Mouse (Mus musculus): ENCODE data around the gene Gm32717. TPM values are rescaled to one million over a fixed set of nuclear protein-coding genes. Genes with fewer than 3 reads are reported as not detected.
A peak's percentile ranks its signal among the peaks of the same experiment; 100 is the strongest.
"Not testable (repeated sequence)": the region's sequence is repeated elsewhere in the genome, so short reads cannot be mapped to it uniquely, and the experiment has no call there.

The Gm32717 gene
- polyA plus RNA-seq (2015; fragmentation: Nextera tagmentation; extraction: Ambion mirVana): not detected in 2 replicates

- WGBS: no CpG with 5 or more reads among the region's 13 CpGs
- not testable (repeated sequence) for H3K27ac ChIP-seq (ENCODE audit: low read length); H3K9me3 ChIP-seq (replicated peaks; ENCODE audit: control insufficient read depth, low read length); H3K27me3 ChIP-seq (ENCODE audit: control insufficient read depth, insufficient read depth, low read length); H3K4me2 ChIP-seq (ENCODE audit: low read depth, low read length); H3K9ac ChIP-seq (ENCODE audit: low read length); H3K36me3 ChIP-seq (ENCODE audit: control insufficient read depth, insufficient read depth, low read length); H3K4me3 ChIP-seq (replicated peaks; ENCODE audit: low read length); H3K4me1 ChIP-seq (ENCODE audit: control insufficient read depth, insufficient read depth, low read length); ATAC-seq (ENCODE audit: insufficient read depth, low FRiP score)
Measured at GRCm38 (mm10) chr10:118240680-118241079, at the start of gene Gm32717. TSS of gene Gm32717 (minus strand) at chr10:118240780.

- not testable (repeated sequence) for ATAC-seq (ENCODE audit: insufficient read depth, low FRiP score); H3K4me1 ChIP-seq (ENCODE audit: control insufficient read depth, insufficient read depth, low read length)
Measured at GRCm38 (mm10) chr10:118283016-118283415, 42.4 kb upstream of the Gm32717 start.

GRCm38 (mm10) chr10:118282565-118282964 is 42.0 kb upstream of the Gm32717 start:
- H3K9ac ChIP-seq (ENCODE audit: low read length); H3K36me3 ChIP-seq (ENCODE audit: control insufficient read depth, insufficient read depth, low read length); H3K27ac ChIP-seq (ENCODE audit: low read length); H3K9me3 ChIP-seq (replicated peaks; ENCODE audit: control insufficient read depth, low read length); H3K4me3 ChIP-seq (replicated peaks; ENCODE audit: low read length); H3K27me3 ChIP-seq (ENCODE audit: control insufficient read depth, insufficient read depth, low read length); H3K4me2 ChIP-seq (ENCODE audit: low read depth, low read length); H3K4me1 ChIP-seq (ENCODE audit: control insufficient read depth, insufficient read depth, low read length): not testable (repeated sequence)
- peak; percentile 37; the same call in 1 of the 2 replicates for ATAC-seq (ENCODE audit: insufficient read depth, low FRiP score)
- WGBS: 67% methylated on average over 7 of the region's 7 CpGs

More at GRCm38 (mm10) chr10:118283016-118283415, 42.4 kb upstream of the Gm32717 start:
- H3K4me3 ChIP-seq (replicated peaks; ENCODE audit: low read length); H3K9me3 ChIP-seq (replicated peaks; ENCODE audit: control insufficient read depth, low read length); H3K27me3 ChIP-seq (ENCODE audit: control insufficient read depth, insufficient read depth, low read length); H3K9ac ChIP-seq (ENCODE audit: low read length); H3K27ac ChIP-seq (ENCODE audit: low read length); H3K4me2 ChIP-seq (ENCODE audit: low read depth, low read length); H3K36me3 ChIP-seq (ENCODE audit: control insufficient read depth, insufficient read depth, low read length): not testable (repeated sequence)
- WGBS: no CpG with 5 or more reads among the region's 5 CpGs

GRCm38 (mm10) chr10:118278069-118278468 is 37.5 kb upstream of the Gm32717 start:
- H3K27ac ChIP-seq (ENCODE audit: low read length); H3K36me3 ChIP-seq (ENCODE audit: control insufficient read depth, insufficient read depth, low read length); H3K4me3 ChIP-seq (replicated peaks; ENCODE audit: low read length); H3K9ac ChIP-seq (ENCODE audit: low read length); ATAC-seq (ENCODE audit: insufficient read depth, low FRiP score); H3K4me2 ChIP-seq (ENCODE audit: low read depth, low read length); H3K9me3 ChIP-seq (replicated peaks; ENCODE audit: control insufficient read depth, low read length); H3K27me3 ChIP-seq (ENCODE audit: control insufficient read depth, insufficient read depth, low read length); H3K4me1 ChIP-seq (ENCODE audit: control insufficient read depth, insufficient read depth, low read length): not testable (repeated sequence)
- WGBS: no CpG with 5 or more reads among the region's 4 CpGs

GRCm38 (mm10) chr10:118271416-118271815 is 30.8 kb upstream of the Gm32717 start:
- WGBS: 86% methylated on average over 1 of the region's 2 CpGs

GRCm38 (mm10) chr10:118268812-118269211 is 28.2 kb upstream of the Gm32717 start:
- not testable (repeated sequence) for H3K27me3 ChIP-seq (ENCODE audit: control insufficient read depth, insufficient read depth, low read length); ATAC-seq (ENCODE audit: insufficient read depth, low FRiP score); H3K9ac ChIP-seq (ENCODE audit: low read length); H3K4me1 ChIP-seq (ENCODE audit: control insufficient read depth, insufficient read depth, low read length); H3K27ac ChIP-seq (ENCODE audit: low read length); H3K4me3 ChIP-seq (replicated peaks; ENCODE audit: low read length); H3K9me3 ChIP-seq (replicated peaks; ENCODE audit: control insufficient read depth, low read length); H3K4me2 ChIP-seq (ENCODE audit: low read depth, low read length); H3K36me3 ChIP-seq (ENCODE audit: control insufficient read depth, insufficient read depth, low read length)
- 20% methylated on average over 1 of the region's 8 CpGs for whole genome bisulfite sequencing

More at GRCm38 (mm10) chr10:118271416-118271815, 30.8 kb upstream of the Gm32717 start:
- not testable (repeated sequence) for ATAC-seq (ENCODE audit: insufficient read depth, low FRiP score); H3K4me2 ChIP-seq (ENCODE audit: low read depth, low read length); H3K27me3 ChIP-seq (ENCODE audit: control insufficient read depth, insufficient read depth, low read length); H3K4me1 ChIP-seq (ENCODE audit: control insufficient read depth, insufficient read depth, low read length); H3K27ac ChIP-seq (ENCODE audit: low read length); H3K9ac ChIP-seq (ENCODE audit: low read length); H3K36me3 ChIP-seq (ENCODE audit: control insufficient read depth, insufficient read depth, low read length); H3K4me3 ChIP-seq (replicated peaks; ENCODE audit: low read length); H3K9me3 ChIP-seq (replicated peaks; ENCODE audit: control insufficient read depth, low read length)

GRCm38 (mm10) chr10:118258388-118258787 is 17.8 kb upstream of the Gm32717 start, which contains the start of gene Gm32802:
TSS of gene Gm32802 (plus strand) at chr10:118258688.
- WGBS: no CpG with 5 or more reads among the region's 13 CpGs
- not testable (repeated sequence) for H3K9me3 ChIP-seq (replicated peaks; ENCODE audit: control insufficient read depth, low read length); H3K4me2 ChIP-seq (ENCODE audit: low read depth, low read length); H3K27me3 ChIP-seq (ENCODE audit: control insufficient read depth, insufficient read depth, low read length); H3K9ac ChIP-seq (ENCODE audit: low read length); H3K4me3 ChIP-seq (replicated peaks; ENCODE audit: low read length); H3K36me3 ChIP-seq (ENCODE audit: control insufficient read depth, insufficient read depth, low read length); H3K4me1 ChIP-seq (ENCODE audit: control insufficient read depth, insufficient read depth, low read length); ATAC-seq (ENCODE audit: insufficient read depth, low FRiP score); H3K27ac ChIP-seq (ENCODE audit: low read length)

GRCm38 (mm10) chr10:118250852-118251295 is 10.3 kb upstream of the Gm32717 start:
- Histone ChIP-seq H3K4me1 (ENCODE audit: control insufficient read depth, insufficient read depth, low read length) (no peaks in the 10 kb centered on the region), H3K9ac (ENCODE audit: low read length) (no peak overlapping the region), H3K4me2 (ENCODE audit: low read depth, low read length) (no peak overlapping the region), H3K4me3 (replicated peaks; ENCODE audit: low read length) (no peak overlapping the region), H3K27ac (ENCODE audit: low read length) (no peak overlapping the region), H3K27me3 (ENCODE audit: control insufficient read depth, insufficient read depth, low read length) (no peaks in the 10 kb centered on the region), H3K9me3 (replicated peaks; ENCODE audit: control insufficient read depth, low read length) (no peaks in the 10 kb centered on the region), H3K36me3 (ENCODE audit: control insufficient read depth, insufficient read depth, low read length) (no peaks in the 10 kb centered on the region)
- 37% methylated on average over 10 of the region's 10 CpGs for WGBS
- no peak for ATAC-seq (ENCODE audit: insufficient read depth, low FRiP score)

- not testable (repeated sequence) for H3K4me3 ChIP-seq (replicated peaks; ENCODE audit: low read length); H3K27me3 ChIP-seq (ENCODE audit: control insufficient read depth, insufficient read depth, low read length); H3K36me3 ChIP-seq (ENCODE audit: control insufficient read depth, insufficient read depth, low read length); H3K9me3 ChIP-seq (replicated peaks; ENCODE audit: control insufficient read depth, low read length); H3K4me2 ChIP-seq (ENCODE audit: low read depth, low read length); H3K4me1 ChIP-seq (ENCODE audit: control insufficient read depth, insufficient read depth, low read length); H3K9ac ChIP-seq (ENCODE audit: low read length); H3K27ac ChIP-seq (ENCODE audit: low read length); ATAC-seq (ENCODE audit: insufficient read depth, low FRiP score)
- WGBS: 56% methylated on average over 11 of the region's 11 CpGs
Measured at GRCm38 (mm10) chr10:118249006-118249595, 8.5 kb upstream of the Gm32717 start.
